Mouse (Mus musculus): ENCODE results near the gene Treh. TPM values are rescaled to one million over a fixed set of nuclear protein-coding genes. Genes with fewer than 3 reads are reported as not detected.

Treh gene
- total and polyA plus RNA-seq, 3 experiments, result not detected

GRCm38 (mm10) chr9:44640646-44641357 lies 32.2 kb upstream of the Treh start:
- no peak overlapping the region for H3K9ac ChIP-seq (ENCODE audit: low read depth, low read length)
- peaks cover 13% of the 10 kb centered on the region for H3K36me3 ChIP-seq (ENCODE audit: control insufficient read depth, insufficient read depth, low read length)
- WGBS, result 74% methylated on average over 3 of the region's 3 CpGs
- intact Hi-C loops (cut with DNase I), result no loop called here
- H3K27ac ChIP-seq, result no peak overlapping the region
- H3K79me2 ChIP-seq (replicated peaks; ENCODE audit: control insufficient read depth, insufficient read depth, low read length), result no peaks in the 10 kb centered on the region
- no peak for DNase-seq
- peaks cover 4% of the 10 kb centered on the region for H3K4me1 ChIP-seq (ENCODE audit: control insufficient read depth, insufficient read depth, low read length)
- no peak overlapping the region for H3K4me3 ChIP-seq
- H3K27me3 ChIP-seq (ENCODE audit: control insufficient read depth, insufficient read depth, low read length), result no peaks in the 10 kb centered on the region
- TF ChIP-seq POLR2A (IDR thresholded peaks at IDR 0.05; ENCODE audit: insufficient read depth, low read depth, low read length) (no peak), EP300 (IDR thresholded peaks at IDR 0.05; ENCODE audit: insufficient read depth, low read depth, low read length) (no peak), CTCF (IDR thresholded peaks at IDR 0.05) (no peak)

GRCm38 (mm10) chr9:44641616-44642015 lies 31.4 kb upstream of the Treh start:
- peaks cover 13% of the 10 kb centered on the region for H3K36me3 ChIP-seq (ENCODE audit: control insufficient read depth, insufficient read depth, low read length)
- no peaks in the 10 kb centered on the region for H3K79me2 ChIP-seq (replicated peaks; ENCODE audit: control insufficient read depth, insufficient read depth, low read length)
- H3K27ac ChIP-seq, result no peak overlapping the region
- H3K27me3 ChIP-seq (ENCODE audit: control insufficient read depth, insufficient read depth, low read length), result no peaks in the 10 kb centered on the region
- DNase-seq, result no peak
- no peak overlapping the region for H3K4me3 ChIP-seq
- TF ChIP-seq POLR2A (IDR thresholded peaks at IDR 0.05; ENCODE audit: insufficient read depth, low read depth, low read length), result no peak
- no peak for TF ChIP-seq CTCF (IDR thresholded peaks at IDR 0.05)
- TF ChIP-seq EP300 (IDR thresholded peaks at IDR 0.05; ENCODE audit: insufficient read depth, low read depth, low read length), result no peak
- 81% methylated on average over 2 of the region's 2 CpGs for WGBS
- intact Hi-C loops (cut with DNase I), result no loop called here
- no peak overlapping the region for H3K9ac ChIP-seq (ENCODE audit: low read depth, low read length)
- H3K4me1 ChIP-seq (ENCODE audit: control insufficient read depth, insufficient read depth, low read length), result peaks cover 4% of the 10 kb centered on the region

GRCm38 (mm10) chr9:44643103-44643502 lies 29.9 kb upstream of the Treh start:
- H3K79me2 ChIP-seq (replicated peaks; ENCODE audit: control insufficient read depth, insufficient read depth, low read length), result no peaks in the 10 kb centered on the region
- peaks cover 2% of the 10 kb centered on the region for H3K36me3 ChIP-seq (ENCODE audit: control insufficient read depth, insufficient read depth, low read length)
- no peaks in the 10 kb centered on the region for H3K27me3 ChIP-seq (ENCODE audit: control insufficient read depth, insufficient read depth, low read length)
- no peak for DNase-seq
- no peak overlapping the region for H3K4me3 ChIP-seq
- no peak overlapping the region for H3K9ac ChIP-seq (ENCODE audit: low read depth, low read length)
- peaks cover 2% of the 10 kb centered on the region; the same call in 1 of the 2 replicates for H3K4me1 ChIP-seq (ENCODE audit: control insufficient read depth, insufficient read depth, low read length)
- TF ChIP-seq EP300 (IDR thresholded peaks at IDR 0.05; ENCODE audit: insufficient read depth, low read depth, low read length) (no peak), CTCF (IDR thresholded peaks at IDR 0.05) (no peak), POLR2A (IDR thresholded peaks at IDR 0.05; ENCODE audit: insufficient read depth, low read depth, low read length) (no peak)
- no peak overlapping the region for H3K27ac ChIP-seq
- intact Hi-C loops (cut with DNase I), result no loop called here
- 94% methylated on average over 7 of the region's 7 CpGs for WGBS

- no peak overlapping the region for H3K9ac ChIP-seq (ENCODE audit: low read depth, low read length)
- no peaks in the 10 kb centered on the region for H3K79me2 ChIP-seq (replicated peaks; ENCODE audit: control insufficient read depth, insufficient read depth, low read length)
- no peak overlapping the region for H3K4me3 ChIP-seq
- TF ChIP-seq POLR2A (IDR thresholded peaks at IDR 0.05; ENCODE audit: insufficient read depth, low read depth, low read length), result no peak
- TF ChIP-seq CTCF (IDR thresholded peaks at IDR 0.05), result no peak
- no peak for TF ChIP-seq EP300 (IDR thresholded peaks at IDR 0.05; ENCODE audit: insufficient read depth, low read depth, low read length)
- H3K27me3 ChIP-seq (ENCODE audit: control insufficient read depth, insufficient read depth, low read length), result no peaks in the 10 kb centered on the region
- no peak overlapping the region for H3K27ac ChIP-seq
- intact Hi-C loops (cut with DNase I), result no loop called here
- H3K36me3 ChIP-seq (ENCODE audit: control insufficient read depth, insufficient read depth, low read length), result no peaks in the 10 kb centered on the region
- WGBS, result 78% methylated on average over 2 of the region's 2 CpGs
- DNase-seq, result no peak
- H3K4me1 ChIP-seq (ENCODE audit: control insufficient read depth, insufficient read depth, low read length), result peaks cover 2% of the 10 kb centered on the region; the same call in 1 of the 2 replicates
Measured at GRCm38 (mm10) chr9:44644186-44644585, 28.8 kb upstream of the Treh start.

GRCm38 (mm10) chr9:44645481-44645880 lies 27.6 kb upstream of the Treh start:
- WGBS, result 9% methylated on average over 5 of the region's 5 CpGs
- TF ChIP-seq EP300 (IDR thresholded peaks at IDR 0.05; ENCODE audit: insufficient read depth, low read depth, low read length) (0 out of 2 replicates have a peak, but pooled peaks have one; percentile 68), CTCF (IDR thresholded peaks at IDR 0.05) (peak; percentile 60), POLR2A (IDR thresholded peaks at IDR 0.05; ENCODE audit: insufficient read depth, low read depth, low read length) (no peak)
- DNase-seq, result peak; percentile 78 to 83
- peaks cover 2% of the 10 kb centered on the region; the same call in 1 of the 2 replicates for H3K4me1 ChIP-seq (ENCODE audit: control insufficient read depth, insufficient read depth, low read length)
- no peak overlapping the region for H3K4me3 ChIP-seq
- no peaks in the 10 kb centered on the region for H3K27me3 ChIP-seq (ENCODE audit: control insufficient read depth, insufficient read depth, low read length)
- no peaks in the 10 kb centered on the region for H3K79me2 ChIP-seq (replicated peaks; ENCODE audit: control insufficient read depth, insufficient read depth, low read length)
- intact Hi-C loops (cut with DNase I), result no loop called here
- H3K9ac ChIP-seq (ENCODE audit: low read depth, low read length), result no peak overlapping the region
- H3K27ac ChIP-seq, result no peak overlapping the region
- H3K36me3 ChIP-seq (ENCODE audit: control insufficient read depth, insufficient read depth, low read length), result no peaks in the 10 kb centered on the region

- Histone ChIP-seq H3K4me3 (no peak overlapping the region), H3K79me2 (replicated peaks; ENCODE audit: control insufficient read depth, insufficient read depth, low read length) (no peaks in the 10 kb centered on the region), H3K9ac (ENCODE audit: low read depth, low read length) (no peak overlapping the region), H3K36me3 (ENCODE audit: control insufficient read depth, insufficient read depth, low read length) (no peaks in the 10 kb centered on the region), H3K27me3 (ENCODE audit: control insufficient read depth, insufficient read depth, low read length) (no peaks in the 10 kb centered on the region), H3K27ac (no peak overlapping the region), H3K4me1 (ENCODE audit: control insufficient read depth, insufficient read depth, low read length) (peaks cover 2% of the 10 kb centered on the region; the same call in 1 of the 2 replicates)
- 40% methylated on average over 15 of the region's 15 CpGs for WGBS
- peak; percentile 57 to 70 for DNase-seq
- intact Hi-C loops (cut with DNase I), result no loop called here
- TF ChIP-seq POLR2A (IDR thresholded peaks at IDR 0.05; ENCODE audit: insufficient read depth, low read depth, low read length) (no peak), EP300 (IDR thresholded peaks at IDR 0.05; ENCODE audit: insufficient read depth, low read depth, low read length) (no peak), CTCF (IDR thresholded peaks at IDR 0.05) (no peak)
Measured at GRCm38 (mm10) chr9:44645924-44646323, 27.1 kb upstream of the Treh start.
